In the genomic region with DNA sequence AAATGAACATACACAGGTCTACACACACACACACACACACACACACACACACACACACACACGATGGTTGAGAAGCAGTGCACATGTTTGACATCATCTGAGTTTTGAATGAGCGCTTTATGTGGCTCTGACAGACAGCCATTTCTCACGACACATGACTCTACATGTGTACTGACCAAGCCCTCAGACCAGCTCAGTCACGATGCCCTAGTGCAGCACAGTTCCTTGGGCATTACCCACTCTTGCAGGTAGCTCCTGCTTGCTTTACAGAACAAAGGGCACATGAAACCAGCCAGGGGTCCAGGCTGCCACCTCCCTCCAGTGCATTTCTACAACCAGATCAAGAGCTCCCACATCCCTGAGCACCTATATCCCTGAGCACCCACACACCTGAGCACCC, we compare ENCODE assay signal across 13 mouse cellular contexts. TPM values are rescaled to one million over a fixed set of nuclear protein-coding genes. Genes with fewer than 3 reads are reported as not detected.
DNase-seq lines count a peak whose midpoint lies in the region; ATAC-seq and TF ChIP-seq lines count a peak whose summit lies in the region.
"Had no signal": no experiment of that assay in that cellular context is flagged by ENCODE, and none has a peak within 500 bp of the region (broad histone marks: within the 10 kb centered on the region; RNA-seq: fewer than 3 reads in every experiment).

No protein-coding gene starts in this region.

- no peak for DNase-seq in heart, postnatal 4 days
- DNase-seq in lung, embryonic 14.5 days = no peak
- no peak for DNase-seq in lung, postnatal 4 days
- no peak for DNase-seq in stomach, postnatal 0 days (ENCODE audit: low spot score)
- no peak for DNase-seq in ovary, postnatal 36 days (ENCODE audit: low spot score)
- DNase-seq: cerebellum, adult 9-11 months had no signal

- no peak for TF ChIP-seq CTCF in lung, embryonic 14.5 days (IDR thresholded peaks at IDR 0.05; ENCODE audit: low read depth)
- TF ChIP-seq CTCF in stomach, postnatal 0 days (IDR thresholded peaks at IDR 0.05; ENCODE audit: low read depth) = no peak

- peak overlapping the region; percentile 26 for H3K4me2 ChIP-seq in heart, embryonic 14.5 days (ENCODE audit: low read length)
- no peak overlapping the region for H3K4me2 ChIP-seq in lung, embryonic 14.5 days
- H3K4me2 ChIP-seq in limb, embryonic 13.5 days (replicated peaks) = no peak overlapping the region
- H3K4me2 ChIP-seq in stomach, postnatal 0 days (replicated peaks; ENCODE audit: low read depth) = no peak overlapping the region
- H3K4me2 ChIP-seq: forebrain, embryonic 13.5 days; hindbrain, embryonic 14.5 days; liver, embryonic 12.5 days had no signal

- no peak overlapping the region for H3K4me3 ChIP-seq in heart, embryonic 14.5 days (ENCODE audit: control insufficient read depth in 1 of 2, insufficient read depth in 1 of 2, low read depth in 1 of 2, low read length in 2 of 2)
- no peak overlapping the region for H3K4me3 ChIP-seq in lung, embryonic 14.5 days (ENCODE audit: low read depth, low read length)
- H3K4me3 ChIP-seq in limb, embryonic 13.5 days = no peak overlapping the region
- H3K4me3 ChIP-seq in stomach, postnatal 0 days (ENCODE audit: low read depth, low read length) = no peak overlapping the region
- H3K4me3 ChIP-seq: forebrain, embryonic 13.5 days; liver, embryonic 12.5 days; midbrain, embryonic 10.5 days had no signal

- ATAC-seq in heart, embryonic 14.5 days (ENCODE audit: insufficient number of reproducible peaks, insufficient read depth, low FRiP score, low read depth) = no peak
- ATAC-seq in lung, embryonic 14.5 days (ENCODE audit: insufficient read depth) = no peak
- no peak for ATAC-seq in limb, embryonic 13.5 days (ENCODE audit: low FRiP score, low read depth)
- ATAC-seq in stomach, postnatal 0 days (ENCODE audit: low FRiP score, low TSS enrichment) = peak; percentile 54
- ATAC-seq: forebrain, embryonic 13.5 days had no signal

- H3K4me1 ChIP-seq in heart, embryonic 14.5 days (ENCODE audit: control insufficient read depth in 2 of 2, insufficient read depth in 2 of 2, low read length in 2 of 2) = peaks cover 44 to 50% of the 10 kb centered on the region in 2 experiments
- peaks cover 11% of the 10 kb centered on the region; the same call in 1 of the 2 replicates for H3K4me1 ChIP-seq in lung, embryonic 14.5 days (ENCODE audit: insufficient read depth)
- H3K4me1 ChIP-seq in limb, embryonic 13.5 days = peaks cover 39% of the 10 kb centered on the region
- H3K4me1 ChIP-seq in stomach, postnatal 0 days (replicated peaks; ENCODE audit: control insufficient read depth, insufficient read depth) = 0 out of 2 replicates have a peak, but pooled peaks cover 2% of the 10 kb centered on the region

- no peaks in the 10 kb centered on the region for H3K36me3 ChIP-seq in heart, embryonic 14.5 days (ENCODE audit: control insufficient read depth, insufficient read depth, low read length)
- H3K36me3 ChIP-seq in lung, embryonic 14.5 days (ENCODE audit: insufficient read depth) = no peaks in the 10 kb centered on the region
- no peaks in the 10 kb centered on the region; the same call in 1 of the 2 replicates for H3K36me3 ChIP-seq in limb, embryonic 13.5 days
- no peaks in the 10 kb centered on the region for H3K36me3 ChIP-seq in stomach, postnatal 0 days (ENCODE audit: control insufficient read depth, insufficient read depth, low read length)
- H3K36me3 ChIP-seq: liver, embryonic 12.5 days had no signal

- H3K27me3 ChIP-seq in heart, embryonic 14.5 days (ENCODE audit: control insufficient read depth, insufficient read depth, low read length) = no peaks in the 10 kb centered on the region
- no peaks in the 10 kb centered on the region for H3K27me3 ChIP-seq in lung, embryonic 14.5 days (ENCODE audit: insufficient read depth, low read length)
- no peaks in the 10 kb centered on the region for H3K27me3 ChIP-seq in limb, embryonic 13.5 days
- H3K27me3 ChIP-seq in stomach, postnatal 0 days (ENCODE audit: control insufficient read depth, insufficient read depth, low read length) = no peaks in the 10 kb centered on the region
- H3K27me3 ChIP-seq: forebrain, embryonic 13.5 days; liver, embryonic 12.5 days had no signal

- H3K27ac ChIP-seq in heart, embryonic 14.5 days (replicated peaks in 1 of 2; ENCODE audit: control insufficient read depth in 1 of 2, insufficient read depth in 1 of 2, low read depth in 2 of 2, low read length in 2 of 2) = peak overlapping the region; percentile 93 to 95
- peak overlapping the region; percentile 74; the same call in 1 of the 2 replicates for H3K27ac ChIP-seq in lung, embryonic 14.5 days (ENCODE audit: low read depth)
- peak overlapping the region; percentile 67; the same call in 1 of the 2 replicates for H3K27ac ChIP-seq in limb, embryonic 13.5 days
- H3K27ac ChIP-seq in stomach, postnatal 0 days (replicated peaks) = peak overlapping the region; percentile 69
- H3K27ac ChIP-seq: forebrain, embryonic 13.5 days; hindbrain, embryonic 14.5 days; liver, embryonic 12.5 days had no signal

- H3K9ac ChIP-seq in heart, embryonic 14.5 days (ENCODE audit: low read length) = peak overlapping the region; percentile 52
- no peak overlapping the region for H3K9ac ChIP-seq in lung, embryonic 14.5 days
- H3K9ac ChIP-seq in limb, embryonic 13.5 days = 0 out of 2 replicates have a peak overlapping the region, but pooled peaks have one; percentile 48
- no peak overlapping the region for H3K9ac ChIP-seq in stomach, postnatal 0 days (ENCODE audit: low read length)
- H3K9ac ChIP-seq: forebrain, embryonic 13.5 days; liver, embryonic 12.5 days had no signal

- 77% methylated on average over 4 of the region's 4 CpGs for WGBS in heart, embryonic 14.5 days
- 71% methylated on average over 4 of the region's 4 CpGs for WGBS in lung, embryonic 14.5 days
- WGBS in limb, embryonic 13.5 days = 81% methylated on average over 4 of the region's 4 CpGs
- WGBS in stomach, postnatal 0 days = 76% methylated on average over 4 of the region's 4 CpGs

- no peaks in the 10 kb centered on the region for H3K9me3 ChIP-seq in heart, embryonic 14.5 days (ENCODE audit: control insufficient read depth, low read length)
- no peaks in the 10 kb centered on the region for H3K9me3 ChIP-seq in lung, embryonic 14.5 days (ENCODE audit: low read depth, low read length)
- H3K9me3 ChIP-seq in limb, embryonic 13.5 days = no peaks in the 10 kb centered on the region
- no peaks in the 10 kb centered on the region for H3K9me3 ChIP-seq in stomach, postnatal 0 days (ENCODE audit: control insufficient read depth, low read length)
- H3K9me3 ChIP-seq: forebrain, embryonic 13.5 days; G1E; liver, embryonic 12.5 days; midbrain, embryonic 10.5 days had no signal

- no peak for TF ChIP-seq EP300 in stomach, postnatal 0 days (optimal IDR thresholded peaks at IDR 0.05)

RNA-seq across cellular contexts. Expression of a gene that starts 27.7 kb away (rescaled TPM):
- 105 TPM in 2 replicates for polyA plus RNA-seq in heart, embryonic 14.5 days (2014; fragmentation: Nextera tagmentation; extraction: Ambion mirVana)
- 100 to 1,000 TPM; 117 to 127 TPM for total RNA-seq in heart, postnatal 4 days (2021)
- 47.8 and 49.7 TPM in 2 replicates for polyA plus RNA-seq in lung, embryonic 14.5 days (2014; fragmentation: Nextera tagmentation; extraction: Ambion mirVana)
- 33.7 and 35.8 TPM in 2 replicates for polyA plus RNA-seq in limb, embryonic 13.5 days (2015; fragmentation: Nextera tagmentation; extraction: Ambion mirVana)
- 24.8 and 28.6 TPM in 2 replicates for polyA plus RNA-seq in stomach, postnatal 0 days (2015; fragmentation: Nextera tagmentation; extraction: Ambion mirVana)

RNA-seq across cellular contexts. Expression of a gene that starts 42.6 kb away (rescaled TPM):
- polyA plus RNA-seq in heart, embryonic 14.5 days (2014; fragmentation: Nextera tagmentation; extraction: Ambion mirVana) = 0.72 and 0.89 TPM in 2 replicates
- 1 to 10 TPM; 1.0 to 1.8 TPM for total RNA-seq in heart, postnatal 4 days (2021)
- 8.9 and 10.2 TPM in 2 replicates for polyA plus RNA-seq in lung, embryonic 14.5 days (2014; fragmentation: Nextera tagmentation; extraction: Ambion mirVana)
- 2.6 and 2.8 TPM in 2 replicates for polyA plus RNA-seq in limb, embryonic 13.5 days (2015; fragmentation: Nextera tagmentation; extraction: Ambion mirVana)
- polyA plus RNA-seq in stomach, postnatal 0 days (2015; fragmentation: Nextera tagmentation; extraction: Ambion mirVana) = 38.5 and 48.4 TPM in 2 replicates

Comparison
In these comparisons a context has a peak if more than half of its experiments do, and no peak if none do; other contexts are left out.
1. H3K9ac ChIP-seq: peak in heart, embryonic 14.5 days (single experiment) and limb, embryonic 13.5 days (single experiment); none in lung, embryonic 14.5 days (single experiment) and stomach, postnatal 0 days (single experiment).
2. Peak in every context shown above with its lines, with median percentiles within 50 percentile points of each other: H3K27ac ChIP-seq.